Mouse (Mus musculus): ENCODE measurements around the gene Sult2a8. TPM values are rescaled to one million over a fixed set of nuclear protein-coding genes. Genes with fewer than 3 reads are reported as not detected.

Sult2a8 gene
- polyA plus RNA-seq, 1 experiment from 2014 or later: not detected

Other genes starting within 250 kb of the Sult2a8 start
- gene Sult2a6, start 191.9 kb downstream of the Sult2a8 start, polyA plus RNA-seq (2015; fragmentation: Nextera tagmentation; extraction: Ambion mirVana): not detected in 2 replicates
- gene Obox8, start 113.2 kb downstream of the Sult2a8 start, polyA plus RNA-seq (2015; fragmentation: Nextera tagmentation; extraction: Ambion mirVana): not detected in 2 replicates
- not detected in 2 replicates for gene Sult2a7, start 47.5 kb upstream of the Sult2a8 start, polyA plus RNA-seq (2015; fragmentation: Nextera tagmentation; extraction: Ambion mirVana)
- 0.23 and 0.31 TPM in 2 replicates for gene Vmn1r90, start 116.7 kb upstream of the Sult2a8 start, polyA plus RNA-seq (2015; fragmentation: Nextera tagmentation; extraction: Ambion mirVana)
- gene Obox7, start 212.7 kb upstream of the Sult2a8 start, polyA plus RNA-seq (2015; fragmentation: Nextera tagmentation; extraction: Ambion mirVana): not detected in 2 replicates

All from lung, embryonic 16.5 days (tissue).